Mouse (Mus musculus) adrenal gland, adult 2 months (tissue): ENCODE measurements around the gene Acss2. TPM values are rescaled to one million over a fixed set of nuclear protein-coding genes. Genes with fewer than 3 reads are reported as not detected.

Experiments
- DNase-seq: peaks from one replicate; pipeline ENCODE4 v3.0.0; 2021
- long read RNA-seq: library from polyadenylated mRNA; stranded (forward); transcript quantifications from one replicate; pipeline ENCODE4 v2.0.0, GENCODE M21; 2021
- polyA plus RNA-seq: library from polyadenylated mRNA; depleted of rRNA; stranded (reverse); fragments of >200 nt; gene quantifications from 2 replicates; pipeline ENCODE4 v1.2.3, GENCODE M21; 2012; rRNA removed
- total RNA-seq, 2 experiments: library from RNA; stranded (reverse); gene quantifications; 2 replicates each; pipeline ENCODE4 v1.2.3; 2021

Acss2 gene
- total RNA-seq (100 to 1,000 TPM in 1 of 2 experiments, 10 to 100 TPM in 1; 48.7 to 109 TPM), polyA plus RNA-seq (94.0 and 98.6 TPM in 2 replicates)
- long read RNA-seq, transcript Acss2-201 (18 exons, 2,931 nt) = major isoform, 52 of 73 reads
- long read RNA-seq, transcript Acss2-203 (19 exons, 2,145 nt) = minor isoform, 11 of 73 reads
- long read RNA-seq, partial matches to known transcripts = 2 of 73 reads
- long read RNA-seq, other reads (novel, unspliced or antisense) = 8 of 73 reads

GRCm38 (mm10) chr2:155517455-155518423, at the start of gene Acss2, which contains the start of gene Ggt7:
TSS of gene Acss2 (plus strand) at chr2:155517948.
TSS of gene Ggt7 (minus strand) at chr2:155518237.
- DNase-seq = peak; percentile 100

GRCm38 (mm10) chr2:155472671-155473569, 44.8 kb upstream of the Acss2 start:
- peak; percentile 72 for DNase-seq

- peak; percentile 83 for DNase-seq
Measured at GRCm38 (mm10) chr2:155473570-155474088, 44.1 kb upstream of the Acss2 start, which contains the start of gene Ncoa6. TSS of gene Ncoa6 (minus strand) at chr2:155473894.

- DNase-seq = peak; percentile 52
Measured at GRCm38 (mm10) chr2:155482021-155482420, 35.7 kb upstream of the Acss2 start.

- no peak for DNase-seq
Measured at GRCm38 (mm10) chr2:155490998-155491397, 26.8 kb upstream of the Acss2 start.

GRCm38 (mm10) chr2:155502596-155502995, 15.2 kb upstream of the Acss2 start:
- DNase-seq = no peak

GRCm38 (mm10) chr2:155504440-155505355, 13.1 kb upstream of the Acss2 start:
- DNase-seq = no peak

GRCm38 (mm10) chr2:155505811-155506210, 11.9 kb upstream of the Acss2 start:
- no peak for DNase-seq

- DNase-seq = no peak
Measured at GRCm38 (mm10) chr2:155507721-155508470, 9.9 kb upstream of the Acss2 start.

- peak; percentile 74 for DNase-seq
Measured at GRCm38 (mm10) chr2:155512479-155512878, 5.3 kb upstream of the Acss2 start.

- no peak for DNase-seq
Measured at GRCm38 (mm10) chr2:155513543-155513942, 4.2 kb upstream of the Acss2 start.

GRCm38 (mm10) chr2:155514666-155515065, 3.1 kb upstream of the Acss2 start:
- peak; percentile 79 for DNase-seq

- DNase-seq = peak; percentile 66
Measured at GRCm38 (mm10) chr2:155515941-155516340, 1.8 kb upstream of the Acss2 start.

GRCm38 (mm10) chr2:155518531-155519270, 953 bp downstream of the Acss2 start:
- no peak for DNase-seq

- DNase-seq = no peak
Measured at GRCm38 (mm10) chr2:155523706-155524105, 6.0 kb downstream of the Acss2 start.

- DNase-seq = no peak
Measured at GRCm38 (mm10) chr2:155524378-155524777, 6.6 kb downstream of the Acss2 start.

- DNase-seq = no peak
Measured at GRCm38 (mm10) chr2:155527367-155527766, 9.6 kb downstream of the Acss2 start.

GRCm38 (mm10) chr2:155536292-155536691, 18.5 kb downstream of the Acss2 start:
- DNase-seq = no peak
